Mouse (Mus musculus) R1 (cell line): ENCODE results near the gene Gabrp.

ENCODE experiments used
- DNase-seq: peaks from one replicate; pipeline ENCODE4 v3.0.0-alpha.2; 2018; ENCODE audit warnings: low read depth, low spot score

The Gabrp gene

GRCm38 (mm10) chr11:33578859-33579258 lies at the start of gene Gabrp:
Gene Gabrp (minus strand): TSS chr11:33578959.
- DNase-seq, result peak; percentile 44

DNA sequence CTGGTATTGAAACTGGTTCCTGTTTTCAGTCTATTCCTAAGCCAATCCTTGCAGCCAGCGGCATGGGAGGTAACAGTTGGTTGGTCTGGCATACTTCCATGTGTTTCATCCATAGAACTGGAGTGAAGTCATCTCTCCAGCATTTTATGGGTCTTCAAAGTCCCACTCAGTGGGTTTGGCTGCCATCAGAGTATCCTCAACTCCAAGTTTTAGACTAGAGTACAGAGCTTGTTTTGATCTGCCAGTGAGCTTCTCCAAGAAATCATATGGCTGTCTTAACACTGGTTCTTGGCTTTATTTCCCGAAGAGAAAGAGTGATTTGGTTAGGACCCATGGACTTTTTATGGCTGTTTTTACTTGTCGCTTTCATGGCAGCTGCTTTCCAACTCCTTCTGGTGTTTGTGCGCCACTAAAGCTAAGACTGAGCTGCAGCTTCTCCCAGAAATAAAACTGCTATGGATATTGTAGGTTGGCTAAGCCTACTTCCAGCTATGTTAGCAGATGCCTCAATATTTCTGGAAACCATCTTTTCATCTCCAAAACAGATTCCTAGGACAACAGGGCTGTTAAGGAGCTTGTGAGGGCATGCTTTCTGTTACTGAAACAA lies 48.5 kb upstream of the Gabrp start:
- no peak for DNase-seq

- peak; percentile 82 for DNase-seq
Observed at GRCm38 (mm10) chr11:33614218-33614617, 35.5 kb upstream of the Gabrp start.

- peak; percentile 41 for DNase-seq
Observed at GRCm38 (mm10) chr11:33607784-33608183, 29.0 kb upstream of the Gabrp start.

DNA sequence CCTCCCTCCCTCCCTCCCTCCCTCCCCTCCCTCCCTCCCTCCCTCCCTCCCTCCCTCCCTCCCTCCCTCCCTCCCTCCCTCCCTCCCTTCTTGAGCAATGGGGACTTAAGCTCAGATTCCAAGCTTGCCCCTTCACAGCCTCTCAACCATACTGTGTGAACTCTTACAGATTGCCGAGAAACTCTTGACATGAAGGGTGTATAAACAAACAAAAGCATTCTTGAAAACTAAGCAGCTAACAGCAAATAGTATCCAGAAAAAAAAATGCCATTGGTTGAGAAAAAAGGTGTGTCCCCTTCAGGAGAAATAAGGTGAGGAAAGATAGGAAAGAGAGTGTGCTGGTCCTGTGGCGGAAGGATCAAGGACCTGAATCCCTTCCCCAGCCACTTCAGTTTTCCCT lies 24.4 kb upstream of the Gabrp start:
- DNase-seq, result no peak

GRCm38 (mm10) chr11:33598986-33599385 lies 20.2 kb upstream of the Gabrp start, which contains the start of gene D130052B06Rik:
Gene D130052B06Rik (plus strand): TSS chr11:33599302.
- DNase-seq, result no peak

GRCm38 (mm10) chr11:33596655-33597054 lies 17.9 kb upstream of the Gabrp start:
- no peak for DNase-seq

DNA sequence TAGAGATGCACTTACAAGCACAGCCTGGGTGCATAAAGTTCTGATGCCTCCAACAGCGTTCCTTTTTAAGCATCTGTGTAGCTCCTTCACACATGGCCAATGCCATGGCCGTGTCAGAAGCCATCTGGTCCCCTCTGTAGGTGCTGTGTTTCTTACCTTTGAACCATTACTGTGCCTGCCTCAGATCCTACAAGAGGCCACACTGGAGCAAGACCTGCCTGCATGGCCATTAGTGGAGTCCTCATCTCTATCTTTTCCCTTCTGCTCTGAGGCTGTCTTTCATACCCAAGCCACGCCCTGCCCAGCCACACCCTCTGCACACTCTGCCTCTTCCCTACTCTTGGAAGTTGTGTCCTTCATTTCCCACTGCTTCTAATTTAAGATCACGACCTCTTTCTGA lies 14.1 kb upstream of the Gabrp start:
- no peak for DNase-seq

DNA sequence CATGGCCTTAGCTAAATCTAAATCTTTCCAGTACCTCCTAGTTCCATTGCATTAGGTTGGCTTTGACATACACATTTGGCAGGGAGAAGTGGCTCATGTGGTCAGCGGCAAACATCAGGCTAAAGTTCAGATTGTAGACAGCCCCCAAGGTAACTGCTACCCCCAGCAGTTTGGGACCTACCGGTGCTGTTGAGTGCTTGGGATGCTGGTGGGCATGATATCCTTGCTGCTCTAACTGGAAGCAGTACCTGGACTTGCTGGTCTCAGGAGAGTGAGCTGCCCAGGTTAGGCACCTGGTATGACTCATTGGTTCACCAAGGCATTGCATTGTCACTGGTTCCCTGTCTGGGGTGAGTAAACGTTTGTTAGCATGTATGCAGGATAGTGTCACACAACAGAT lies 12.0 kb upstream of the Gabrp start:
- no peak for DNase-seq

- no peak for DNase-seq
Observed at GRCm38 (mm10) chr11:33586614-33587013, 7.9 kb upstream of the Gabrp start.

DNA sequence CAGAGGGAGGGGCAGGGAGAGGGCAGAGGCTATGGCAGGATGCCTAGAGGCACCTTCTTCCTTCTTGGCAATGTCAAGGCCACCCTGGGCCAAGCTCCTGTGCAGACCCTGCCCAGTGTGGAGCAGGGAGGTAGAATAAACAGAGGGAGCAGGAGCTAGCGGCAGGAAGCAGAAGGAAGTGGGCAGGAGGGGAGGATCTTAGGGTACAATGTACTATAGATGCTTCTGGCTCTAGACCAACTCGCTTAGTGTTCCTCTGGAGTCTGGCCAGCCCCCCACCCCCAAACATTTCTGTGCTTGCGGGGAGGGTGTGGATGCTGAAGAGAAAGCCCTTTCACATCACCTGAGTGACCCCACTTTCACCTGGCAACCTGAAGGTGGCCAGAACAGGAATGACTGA lies 862 bp upstream of the Gabrp start:
- DNase-seq, result no peak

DNA sequence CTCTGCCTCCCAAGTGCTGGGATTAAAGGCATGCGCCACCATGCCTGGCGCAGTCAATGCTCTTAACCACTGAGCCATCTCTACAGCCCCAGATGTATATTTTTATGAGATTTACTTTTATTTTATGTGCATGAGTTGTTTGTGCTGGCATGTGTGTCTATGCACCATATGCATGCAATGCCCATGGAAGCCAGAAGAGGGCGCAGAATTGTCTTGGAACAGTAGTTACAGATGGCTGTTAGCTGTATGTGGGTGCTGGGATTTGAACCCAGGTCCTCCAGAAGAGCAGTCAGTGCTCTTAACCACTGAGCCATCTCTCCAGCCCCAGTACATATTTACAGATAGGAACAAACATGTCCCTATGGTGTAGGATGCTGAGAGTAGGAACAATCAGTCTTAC lies 3.8 kb downstream of the Gabrp start:
- peak; percentile 77 for DNase-seq

DNA sequence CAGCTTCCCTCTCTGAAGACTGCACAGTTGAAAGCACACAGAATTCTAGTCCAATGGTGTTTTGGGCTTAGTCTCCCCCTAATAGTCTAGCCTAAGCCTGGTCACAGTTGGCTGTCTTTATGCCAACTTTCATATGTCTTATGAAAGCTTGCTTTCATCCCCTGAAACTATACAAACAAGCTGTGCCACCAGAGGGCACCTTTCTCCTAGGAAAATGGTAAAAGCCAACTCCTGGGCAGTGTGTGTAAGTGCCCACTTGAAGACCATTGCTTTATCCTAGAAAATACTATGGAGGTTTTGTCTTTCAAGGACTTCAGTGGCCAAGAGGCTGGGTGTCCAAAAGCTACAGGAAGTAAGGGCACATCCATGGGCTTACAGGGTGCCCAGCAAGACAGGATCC lies 8.3 kb downstream of the Gabrp start:
- DNase-seq, result no peak

DNA sequence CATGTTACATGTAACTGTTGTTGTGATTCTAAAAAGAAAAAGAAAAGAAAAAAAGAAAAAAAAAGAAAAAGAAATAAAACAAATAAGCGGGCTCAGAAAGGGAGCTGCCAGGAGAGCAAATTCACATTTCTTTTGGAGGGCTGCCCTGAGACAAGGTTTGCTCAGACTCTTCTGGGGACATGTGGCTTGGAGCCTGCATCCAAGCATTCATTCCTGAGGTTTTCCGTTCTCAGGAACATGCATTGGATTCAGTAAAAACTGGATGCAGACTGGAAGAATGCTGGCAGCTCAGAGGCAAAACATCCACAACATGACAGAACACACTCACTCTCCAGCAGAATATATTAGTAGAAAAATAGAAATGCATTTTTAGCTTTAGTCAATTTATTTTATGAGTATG lies 14.8 kb downstream of the Gabrp start:
- no peak for DNase-seq

- DNase-seq, result peak; percentile 82
Observed at GRCm38 (mm10) chr11:33554123-33554522, 24.6 kb downstream of the Gabrp start.

DNA sequence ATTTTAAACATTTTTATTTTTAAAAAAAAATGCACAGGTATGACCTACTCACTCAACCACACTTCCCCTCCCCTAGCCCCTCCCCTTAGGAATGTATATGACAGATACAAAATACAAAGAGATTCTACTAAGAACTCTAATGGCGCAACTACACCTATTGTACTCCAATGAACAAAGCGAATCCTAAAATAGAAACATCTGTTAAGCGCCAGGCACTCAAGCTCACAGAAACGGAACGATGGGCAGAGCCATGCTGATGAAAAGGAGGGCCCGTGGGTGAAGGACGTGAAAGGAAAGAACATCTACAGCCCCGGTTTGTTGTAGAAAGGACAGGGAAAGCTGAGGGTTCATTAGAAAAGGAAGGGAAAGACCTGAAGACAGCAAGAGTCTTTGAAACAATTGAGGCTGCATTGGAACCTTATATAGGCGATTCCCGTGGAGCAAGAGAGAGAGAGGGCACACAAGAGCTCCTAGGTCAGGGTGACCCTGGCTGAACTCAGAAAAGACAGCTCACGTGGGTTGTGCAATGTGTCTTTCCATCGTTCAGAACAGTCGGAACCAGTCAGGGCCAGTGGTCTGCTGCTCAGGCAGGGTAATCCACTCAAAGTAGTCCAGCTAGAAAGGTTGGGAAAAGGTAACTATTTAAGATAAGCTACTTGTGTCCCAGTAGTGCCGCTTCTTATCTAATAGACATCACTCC lies 27.7 kb downstream of the Gabrp start:
- peak; percentile 90 for DNase-seq

GRCm38 (mm10) chr11:33547386-33547785 lies 31.4 kb downstream of the Gabrp start:
- no peak for DNase-seq

- DNase-seq, result peak; percentile 46
Observed at GRCm38 (mm10) chr11:33544945-33545344, 33.8 kb downstream of the Gabrp start.

GRCm38 (mm10) chr11:33544121-33544520 lies 34.6 kb downstream of the Gabrp start:
- DNase-seq, result peak; percentile 98

DNA sequence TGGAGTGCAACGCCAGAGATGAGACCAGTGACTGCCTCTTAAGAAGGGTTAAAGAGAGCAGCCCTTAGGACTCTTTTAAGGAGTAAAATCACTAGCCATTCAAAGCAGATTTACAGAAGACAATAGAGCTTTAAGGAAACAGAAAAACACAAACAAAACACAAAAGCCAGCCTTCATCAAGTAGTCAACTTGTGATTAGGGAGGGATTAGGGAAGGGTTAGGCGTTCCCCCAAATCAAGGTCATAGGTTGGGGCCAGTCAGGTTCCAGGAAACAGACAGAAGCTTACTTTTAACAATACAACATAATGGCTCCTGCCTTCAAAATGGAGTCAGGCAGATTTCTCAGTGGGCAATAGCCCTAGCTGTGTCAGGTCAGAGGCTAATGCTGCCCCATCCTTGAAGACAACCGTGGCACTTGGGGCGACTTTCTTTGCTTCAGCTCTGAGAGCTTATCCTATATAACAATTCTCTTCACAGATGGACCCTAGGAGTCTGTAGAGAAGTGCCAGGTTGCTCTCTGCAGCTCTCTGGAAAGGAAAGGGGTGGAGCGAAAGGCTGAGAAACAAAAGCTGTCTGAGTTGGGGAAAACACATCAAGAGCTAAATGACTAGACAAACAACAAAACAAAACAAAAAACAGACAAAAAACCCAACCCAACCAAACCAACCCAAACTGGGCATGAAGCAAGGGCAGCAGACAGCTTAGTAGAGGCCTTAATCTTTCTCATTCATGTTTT lies 41.2 kb downstream of the Gabrp start:
- peak; percentile 99 for DNase-seq

DNA sequence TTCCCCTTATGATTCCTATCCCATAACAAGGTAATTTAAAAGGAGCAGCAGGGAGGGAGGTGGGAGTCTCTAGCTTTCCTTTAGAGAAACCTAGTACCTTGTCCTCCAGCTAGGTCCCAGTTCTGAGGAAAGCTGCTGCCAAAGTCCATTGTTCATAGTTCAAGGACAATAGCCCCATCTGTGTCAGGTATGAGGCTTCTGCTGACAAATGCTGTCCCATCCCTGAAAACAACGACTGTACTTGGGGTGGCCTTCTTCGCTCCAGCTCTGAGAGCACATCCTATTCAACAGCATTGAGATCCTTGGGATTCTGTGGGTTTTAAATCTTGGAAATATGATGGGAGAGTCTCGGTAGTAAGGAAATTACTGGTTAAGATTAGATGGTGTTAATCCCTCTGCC lies 42.1 kb downstream of the Gabrp start:
- peak; percentile 72 for DNase-seq

- DNase-seq, result peak; percentile 94
Observed at GRCm38 (mm10) chr11:33534541-33534940, 44.2 kb downstream of the Gabrp start.

DNA sequence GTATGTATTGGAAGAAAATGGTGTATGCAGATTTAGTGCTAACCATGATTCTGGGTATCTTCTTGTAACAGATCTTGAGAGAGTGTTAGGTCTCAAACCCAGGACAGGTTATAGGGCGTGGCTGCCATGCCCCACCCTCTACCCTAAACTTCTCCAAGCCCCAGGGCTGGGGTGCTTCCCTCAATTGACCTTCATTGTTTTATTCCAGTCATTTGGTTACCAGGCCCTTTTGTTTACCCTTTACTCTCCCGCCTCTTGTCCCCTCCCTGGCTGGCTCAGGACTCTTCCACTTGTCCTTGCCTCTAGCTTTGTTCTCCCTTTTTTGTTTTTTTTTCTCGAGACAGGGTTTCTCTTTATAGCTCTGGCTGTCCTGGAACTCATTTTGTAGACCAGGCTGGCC lies 45.2 kb downstream of the Gabrp start:
- peak; percentile 96 for DNase-seq
